9 mouse cellular contexts compared by ENCODE assay signal in genomic region chr4:132823614-132824366, GRCm38 (mm10). TPM values are rescaled to one million over a fixed set of nuclear protein-coding genes. Genes with fewer than 3 reads are reported as not detected.
A peak's percentile ranks its signal among the peaks of the same experiment; 100 is the strongest.
DNase-seq lines count a peak whose midpoint lies in the region; TF ChIP-seq lines count a peak whose summit lies in the region.
"Had no signal": no experiment of that assay in that cellular context is flagged by ENCODE, and none has a peak within 500 bp of the region (broad histone marks: within the 10 kb centered on the region; RNA-seq: fewer than 3 reads in every experiment).

No protein-coding gene starts in this region.

- DNase-seq in A20 (ENCODE audit: low read depth, low spot score): peak; percentile 87
- peak; percentile 42 to 58 for DNase-seq in cerebellum, postnatal 4 days (ENCODE audit: low spot score in 2 of 2)
- DNase-seq in heart, adult 8-10 months (ENCODE audit: low spot score): peak; percentile 71
- peak; percentile 84 to 88 for DNase-seq in kidney, postnatal 4 days
- DNase-seq in lung, adult 2 months: peak; percentile 56
- peak; percentile 77 for DNase-seq in right cerebral cortex, postnatal 14 days
- DNase-seq in urinary bladder, postnatal 4 days (ENCODE audit: low spot score in 2 of 2): peak; percentile 52 to 70

- no peak overlapping the region for H3K9ac ChIP-seq in ES-Bruce4 (ENCODE audit: low read depth, poor library complexity, severe bottlenecking)
- H3K9ac ChIP-seq: lung, embryonic 15.5 days had no signal

- H3K36me3 ChIP-seq in ES-Bruce4 (ENCODE audit: control insufficient read depth, insufficient read depth, low read length, poor library complexity, severe bottlenecking): peaks cover 18% of the 10 kb centered on the region

- no peak overlapping the region for H3K27ac ChIP-seq in ES-Bruce4 (ENCODE audit: insufficient read depth, low read length)
- H3K27ac ChIP-seq: lung, embryonic 15.5 days had no signal

- TF ChIP-seq POLR2A in ES-Bruce4 (IDR thresholded peaks at IDR 0.05; ENCODE audit: insufficient read depth, low read length): no peak
- no peak for TF ChIP-seq POLR2A in lung, adult 2 months (IDR thresholded peaks at IDR 0.05; ENCODE audit: borderline replicate concordance, extremely low read depth, low read depth, low read length)

- WGBS in lung, adult 2 months: 66% methylated on average over 8 of the region's 8 CpGs

- no peaks in the 10 kb centered on the region for H3K9me3 ChIP-seq in ES-Bruce4 (replicated peaks; ENCODE audit: control insufficient read depth, insufficient read depth, low read length, poor library complexity, severe bottlenecking)
- H3K9me3 ChIP-seq: lung, embryonic 15.5 days had no signal

- H3K27me3 ChIP-seq in ES-Bruce4 (ENCODE audit: control insufficient read depth, insufficient read depth, low read length, poor library complexity, severe bottlenecking): no peaks in the 10 kb centered on the region
- H3K27me3 ChIP-seq: lung, embryonic 15.5 days had no signal

- H3K4me3 ChIP-seq in ES-Bruce4 (ENCODE audit: low read depth, low read length): no peak overlapping the region
- no peak overlapping the region for H3K4me3 ChIP-seq in lung, adult 2 months (replicated peaks; ENCODE audit: extremely low read depth, low read depth, low read length)
- H3K4me3 ChIP-seq: lung, embryonic 15.5 days had no signal

- no peak for TF ChIP-seq EP300 in ES-Bruce4 (IDR thresholded peaks at IDR 0.05; ENCODE audit: insufficient read depth, low read depth, low read length)

- H3K4me1 ChIP-seq in ES-Bruce4 (ENCODE audit: control insufficient read depth, insufficient read depth, low read length): no peaks in the 10 kb centered on the region
- no peaks in the 10 kb centered on the region for H3K4me1 ChIP-seq in lung, adult 2 months (ENCODE audit: control insufficient read depth, insufficient read depth, low read length)
- H3K4me1 ChIP-seq: lung, embryonic 15.5 days had no signal

- TF ChIP-seq CTCF in ES-Bruce4 (IDR thresholded peaks at IDR 0.05; ENCODE audit: low read depth, low read length): peak; percentile 92
- TF ChIP-seq CTCF in lung, adult 2 months (IDR thresholded peaks at IDR 0.05; ENCODE audit: insufficient read depth, low read length): peak; percentile 77

RNA-seq across cellular contexts. Expression of gene Ppp1r8, which starts 19.2 kb away (rescaled TPM):
- polyA plus RNA-seq in ES-Bruce4 (2011; ENCODE audit: insufficient read depth, insufficient read length, low read depth, missing spikeins): 91.6 and 95.2 TPM in 2 replicates
- 10 to 100 TPM; 16.3 to 22.2 (median 20.7) TPM for total RNA-seq in heart, adult 8-10 months (2022)
- polyA plus RNA-seq in lung, adult 2 months (2012; rRNA removed): 20.9 and 29.9 TPM in 2 replicates

RNA-seq across cellular contexts. Expression of gene Themis2, which starts 27.6 kb away (rescaled TPM):
- polyA plus RNA-seq in ES-Bruce4 (2011; ENCODE audit: insufficient read depth, insufficient read length, low read depth, missing spikeins): 0.72 and 0.84 TPM in 2 replicates
- total RNA-seq in heart, adult 8-10 months (2022): 1 to 10 TPM; 1.4 to 1.9 (median 1.6) TPM
- 13.6 and 16.5 TPM in 2 replicates for polyA plus RNA-seq in lung, adult 2 months (2012; rRNA removed)

RNA-seq across cellular contexts. Expression of gene Rpa2, which starts 55.7 kb away (rescaled TPM):
- polyA plus RNA-seq in ES-Bruce4 (2011; ENCODE audit: insufficient read depth, insufficient read length, low read depth, missing spikeins): 78.2 and 78.7 TPM in 2 replicates
- 10 to 100 TPM; 10.3 to 15.6 (median 12.6) TPM for total RNA-seq in heart, adult 8-10 months (2022)
- 9.7 and 9.9 TPM in 2 replicates for polyA plus RNA-seq in lung, adult 2 months (2012; rRNA removed)
